ENCODE assay signal across 8 mouse cellular contexts in the genomic region with DNA sequence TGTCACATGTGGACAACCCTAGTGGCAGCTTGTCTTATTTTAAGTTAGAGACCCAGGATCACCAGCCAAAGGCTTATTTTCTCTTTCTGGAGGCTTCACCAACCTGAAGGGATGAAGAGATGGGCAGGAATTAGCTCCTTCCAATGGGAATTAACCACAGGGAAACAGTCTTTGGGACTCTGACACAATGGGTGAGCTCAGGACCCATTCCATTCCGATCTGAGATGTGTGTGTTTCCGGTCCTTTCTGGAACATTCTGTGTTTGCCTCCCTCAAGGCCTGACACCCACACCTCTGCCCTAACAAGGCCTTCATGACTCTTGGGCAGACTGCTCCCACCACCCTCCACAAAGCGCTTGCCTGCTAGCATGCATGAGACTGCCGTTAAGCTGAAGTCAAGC. TPM values are rescaled to one million over a fixed set of nuclear protein-coding genes. Genes with fewer than 3 reads are reported as not detected.
DNase-seq lines count a peak whose midpoint lies in the region; ATAC-seq and TF ChIP-seq lines count a peak whose summit lies in the region.

A gene (plus strand): TSS at position 301 of the 400 bp plus-strand sequence.

- WGBS in hindbrain, embryonic 15.5 days = 84% methylated on average over 4 of the region's 4 CpGs
- WGBS in midbrain, postnatal 0 days = 75% methylated on average over 4 of the region's 4 CpGs

- DNase-seq in left cerebral cortex, adult 2 months (ENCODE audit: extremely low spot score in 1 of 2, low spot score in 2 of 2) = no peak
- DNase-seq in left cerebral cortex, postnatal 36 days (ENCODE audit: low spot score in 2 of 2) = no peak
- no peak for DNase-seq in midbrain, postnatal 0 days (ENCODE audit: low spot score)
- DNase-seq in layer of hippocampus, postnatal 25 days (ENCODE audit: extremely low spot score in 1 of 2, low spot score in 1 of 2) = no peak
- no peak for DNase-seq in spleen, postnatal 14 days (ENCODE audit: low spot score in 2 of 2)

- H3K4me3 ChIP-seq in left cerebral cortex, adult 2 months = no peak within 1 kb of the TSS
- no peak within 1 kb of the TSS for H3K4me3 ChIP-seq in brown adipose tissue, adult 24 weeks (ENCODE audit: insufficient read depth, low read depth, low read length)
- H3K4me3 ChIP-seq in hindbrain, embryonic 15.5 days = no peak within 1 kb of the TSS
- no peak within 1 kb of the TSS for H3K4me3 ChIP-seq in midbrain, postnatal 0 days (ENCODE audit: low read depth, low read length)

- TF ChIP-seq CTCF in left cerebral cortex, adult 2 months (IDR thresholded peaks at IDR 0.05) = no peak
- no peak for TF ChIP-seq CTCF in midbrain, postnatal 0 days (IDR thresholded peaks at IDR 0.05)

- no peaks in the 10 kb centered on the region for H3K36me3 ChIP-seq in hindbrain, embryonic 15.5 days
- H3K36me3 ChIP-seq in midbrain, postnatal 0 days (ENCODE audit: insufficient read depth, low read length) = no peaks in the 10 kb centered on the region

- intact Hi-C loops in left cerebral cortex, adult 2 months (cut with DNase I) = no loop called here
- intact Hi-C loops in left cerebral cortex, postnatal 36 days (cut with DNase I) = no loop called here

- H3K4me2 ChIP-seq in hindbrain, embryonic 15.5 days = peak within 1 kb of the TSS; percentile 44
- H3K4me2 ChIP-seq in midbrain, postnatal 0 days (ENCODE audit: low read depth, low read length, poor library complexity, severe bottlenecking) = 0 out of 2 replicates have a peak within 1 kb of the TSS, but pooled peaks have one; percentile 5

- no peak for ATAC-seq in hindbrain, embryonic 15.5 days (ENCODE audit: low FRiP score, low read depth)
- no peak for ATAC-seq in midbrain, postnatal 0 days (ENCODE audit: low FRiP score)
- no peak for ATAC-seq in granulocyte monocyte progenitor cell, adult 5-6 weeks (replicated peaks; ENCODE audit: poor library complexity, severe bottlenecking)

- no peaks in the 10 kb centered on the region for H3K27me3 ChIP-seq in hindbrain, embryonic 15.5 days
- no peaks in the 10 kb centered on the region for H3K27me3 ChIP-seq in midbrain, postnatal 0 days (ENCODE audit: insufficient read depth, low read length)

- peak within 1 kb of the TSS; percentile 14; the same call in 1 of the 2 replicates for H3K9ac ChIP-seq in hindbrain, embryonic 15.5 days
- no peak within 1 kb of the TSS; the same call in 1 of the 2 replicates for H3K9ac ChIP-seq in midbrain, postnatal 0 days (replicated peaks; ENCODE audit: low read length, poor library complexity, severe bottlenecking)

- H3K27ac ChIP-seq in left cerebral cortex, adult 2 months = peak within 1 kb of the TSS; percentile 95
- peak within 1 kb of the TSS; percentile 74 for H3K27ac ChIP-seq in brown adipose tissue, adult 24 weeks (replicated peaks; ENCODE audit: low read depth, low read length)
- H3K27ac ChIP-seq in hindbrain, embryonic 15.5 days (replicated peaks) = peak within 1 kb of the TSS; percentile 85
- H3K27ac ChIP-seq in midbrain, postnatal 0 days (ENCODE audit: low read depth, low read length) = peak within 1 kb of the TSS; percentile 67

- H3K4me1 ChIP-seq in brown adipose tissue, adult 24 weeks (ENCODE audit: control insufficient read depth, insufficient read depth, insufficient read length, low read length) = peaks cover 33% of the 10 kb centered on the region
- H3K4me1 ChIP-seq in hindbrain, embryonic 15.5 days (replicated peaks) = peaks cover 25% of the 10 kb centered on the region
- 0 out of 2 replicates have a peak, but pooled peaks cover 3% of the 10 kb centered on the region for H3K4me1 ChIP-seq in midbrain, postnatal 0 days (ENCODE audit: insufficient read depth, low read length)

- H3K9me3 ChIP-seq in hindbrain, embryonic 15.5 days = no peaks in the 10 kb centered on the region
- H3K9me3 ChIP-seq in midbrain, postnatal 0 days (ENCODE audit: low read length) = no peaks in the 10 kb centered on the region

RNA-seq across cellular contexts. Expression of the gene that starts here (rescaled TPM):
- total RNA-seq in left cerebral cortex, adult 2 months (2021) = 1 to 10 TPM; 3.6 to 4.0 TPM
- 1 to 10 TPM; 2.5 to 4.2 TPM for total RNA-seq in left cerebral cortex, postnatal 36 days (2021)
- polyA plus RNA-seq in brown adipose tissue, adult 24 weeks (2012; ENCODE audit: insufficient read depth, insufficient read length, missing spikeins) = 11.9 and 16.2 TPM in 2 replicates
- polyA plus RNA-seq in hindbrain, embryonic 15.5 days (2015; fragmentation: Nextera tagmentation; extraction: Ambion mirVana) = 6.7 and 8.1 TPM in 2 replicates
- total RNA-seq in midbrain, postnatal 0 days (2014; rRNA removed) = 7.5 and 8.0 TPM in 2 replicates
- polyA plus RNA-seq in midbrain, postnatal 0 days (2015; fragmentation: Nextera tagmentation; extraction: Ambion mirVana) = 7.0 and 7.7 TPM in 2 replicates
- total RNA-seq in granulocyte monocyte progenitor cell, adult 5-6 weeks (2014; fragmentation: Nextera tagmentation) = 2.1 and 8.0 TPM in 2 replicates
- 1.4 and 2.2 TPM in 2 replicates for total RNA-seq in granulocyte monocyte progenitor cell, adult 5-6 weeks (2017)
- total RNA-seq in layer of hippocampus, postnatal 25 days (2021) = 1 to 10 TPM; 3.7 to 4.6 TPM
